In genomic region chr5:113771213-113772162, GRCm38 (mm10) we compare ENCODE assay signal across 8 mouse cellular contexts. TPM values are rescaled to one million over a fixed set of nuclear protein-coding genes. Genes with fewer than 3 reads are reported as not detected.
DNase-seq lines count a peak whose midpoint lies in the region; ATAC-seq and TF ChIP-seq lines count a peak whose summit lies in the region.

No protein-coding gene starts in this region.

- H3K4me1 ChIP-seq in hindbrain, postnatal 0 days (ENCODE audit: insufficient read depth, low read length) = peaks cover 12% of the 10 kb centered on the region

- H3K27me3 ChIP-seq in hindbrain, postnatal 0 days (ENCODE audit: insufficient read depth, low read length) = no peaks in the 10 kb centered on the region

- intact Hi-C loops in gastrocnemius, adult 2 months (cut with DNase I) = loop anchor here (2.0 to 5.0 kb wide), 2 partner anchors 35 to 181 kb away; no protein-coding TSS in a partner anchor
- intact Hi-C loops in left cerebral cortex, adult 2 months (cut with DNase I) = loop anchor here (2.0 kb wide), 3 partner anchors 35 to 183 kb away; no protein-coding TSS in a partner anchor

- H3K9me3 ChIP-seq in hindbrain, postnatal 0 days (ENCODE audit: low read length) = no peaks in the 10 kb centered on the region

- peak overlapping the region; percentile 100 for H3K27ac ChIP-seq in gastrocnemius, adult 2 months
- H3K27ac ChIP-seq in hindbrain, postnatal 0 days = peak overlapping the region; percentile 95
- peak overlapping the region; percentile 100 for H3K27ac ChIP-seq in left cerebral cortex, adult 2 months

- H3K4me3 ChIP-seq in gastrocnemius, adult 2 months = peak overlapping the region; percentile 92
- H3K4me3 ChIP-seq in hindbrain, postnatal 0 days (ENCODE audit: low read length) = peak overlapping the region; percentile 80
- peak overlapping the region; percentile 99 for H3K4me3 ChIP-seq in left cerebral cortex, adult 2 months

- WGBS in hindbrain, postnatal 0 days = under 1% methylated on average over 85 of the region's 97 CpGs

- DNase-seq in gastrocnemius, adult 2 months = peak; percentile 90
- peak; percentile 94 for DNase-seq in hindbrain, postnatal 0 days (ENCODE audit: low spot score)
- peak; percentile 80 to 82 for DNase-seq in left cerebral cortex, adult 2 months (ENCODE audit: extremely low spot score in 1 of 2, low spot score in 2 of 2)
- DNase-seq in right cerebral cortex, adult 2 months (ENCODE audit: low spot score in 2 of 2) = peak; percentile 92
- peak; percentile 81 to 83 for DNase-seq in urinary bladder, postnatal 36 days (ENCODE audit: low spot score in 2 of 2)

- peaks cover 21% of the 10 kb centered on the region for H3K36me3 ChIP-seq in hindbrain, postnatal 0 days (ENCODE audit: insufficient read depth, low read length)

- peak; percentile 65 for ATAC-seq in activated CD4-positive, CD25-positive, alpha-beta regulatory T cell, adult 4 months
- peak; percentile 71 for ATAC-seq in common myeloid progenitor, adult 5-6 weeks (replicated peaks; ENCODE audit: low read depth, poor library complexity, severe bottlenecking)
- ATAC-seq in hindbrain, postnatal 0 days = peak; percentile 86
- peak; percentile 64 for ATAC-seq in megakaryocyte, adult 5-6 weeks (ENCODE audit: poor library complexity, severe bottlenecking)

- H3K9ac ChIP-seq in hindbrain, postnatal 0 days (replicated peaks; ENCODE audit: low read length) = peak overlapping the region; percentile 85

- peak overlapping the region; percentile 94 for H3K4me2 ChIP-seq in hindbrain, postnatal 0 days (ENCODE audit: low read depth, low read length)

- no peak for TF ChIP-seq CTCF in gastrocnemius, adult 2 months (IDR thresholded peaks at IDR 0.05)
- TF ChIP-seq CTCF in hindbrain, postnatal 0 days (IDR thresholded peaks at IDR 0.05; ENCODE audit: low read depth) = 0 out of 2 replicates have a peak, but pooled peaks have one; percentile 1
- TF ChIP-seq CTCF in left cerebral cortex, adult 2 months (IDR thresholded peaks at IDR 0.05) = no peak

RNA-seq across cellular contexts. Expression of gene Sart3, which starts 0.8 kb away (rescaled TPM):
- polyA plus RNA-seq in activated CD4-positive, CD25-positive, alpha-beta regulatory T cell, adult 4 months (2017; shearing (Covaris generic)) = 10 to 100 TPM in 1 of 2 experiments, 1 to 10 TPM in 1; 8.0 to 18.9 TPM
- total RNA-seq in common myeloid progenitor, adult 5-6 weeks (2017) = 45.7 and 62.7 TPM in 2 replicates
- total RNA-seq in gastrocnemius, adult 2 months (2021) = 1 to 10 TPM; 8.0 to 9.2 TPM
- 34.7 and 45.6 TPM in 2 replicates for total RNA-seq in hindbrain, postnatal 0 days (2014; rRNA removed)
- polyA plus RNA-seq in hindbrain, postnatal 0 days (2015; fragmentation: Nextera tagmentation; extraction: Ambion mirVana) = 24.8 and 26.4 TPM in 2 replicates
- 10 to 100 TPM; 41.8 to 47.3 TPM for total RNA-seq in left cerebral cortex, adult 2 months (2021)
- 9.9 and 11.9 TPM in 2 replicates for total RNA-seq in megakaryocyte, adult 5-6 weeks (2015)
- total RNA-seq in megakaryocyte, adult 5-6 weeks (2017) = 26.1 and 28.3 TPM in 2 replicates

RNA-seq across cellular contexts. Expression of gene Iscu, which starts 1.1 kb away (rescaled TPM):
- polyA plus RNA-seq in activated CD4-positive, CD25-positive, alpha-beta regulatory T cell, adult 4 months (2017; shearing (Covaris generic)) = 10 to 100 TPM; 23.8 to 24.5 TPM
- 78.7 and 91.1 TPM in 2 replicates for total RNA-seq in common myeloid progenitor, adult 5-6 weeks (2017)
- total RNA-seq in gastrocnemius, adult 2 months (2021) = 100 to 1,000 TPM; 142 to 160 TPM
- total RNA-seq in hindbrain, postnatal 0 days (2014; rRNA removed) = 53.5 and 77.9 TPM in 2 replicates
- polyA plus RNA-seq in hindbrain, postnatal 0 days (2015; fragmentation: Nextera tagmentation; extraction: Ambion mirVana) = 111 and 122 TPM in 2 replicates
- total RNA-seq in left cerebral cortex, adult 2 months (2021) = 100 to 1,000 TPM; 125 to 128 TPM
- total RNA-seq in megakaryocyte, adult 5-6 weeks (2015) = 107 and 114 TPM in 2 replicates
- total RNA-seq in megakaryocyte, adult 5-6 weeks (2017) = 80.8 and 95.5 TPM in 2 replicates

RNA-seq across cellular contexts. Expression of gene Tmem119, which starts 28.8 kb away (rescaled TPM):
- polyA plus RNA-seq in activated CD4-positive, CD25-positive, alpha-beta regulatory T cell, adult 4 months (2017; shearing (Covaris generic)) = not detected
- 2.7 and 3.6 TPM in 2 replicates for total RNA-seq in common myeloid progenitor, adult 5-6 weeks (2017)
- 1 to 10 TPM in 1 of 2 experiments, under 1 TPM in 1; 0.46 to 2.4 TPM for total RNA-seq in gastrocnemius, adult 2 months (2021)
- 5.2 and 9.2 TPM in 2 replicates for total RNA-seq in hindbrain, postnatal 0 days (2014; rRNA removed)
- polyA plus RNA-seq in hindbrain, postnatal 0 days (2015; fragmentation: Nextera tagmentation; extraction: Ambion mirVana) = 7.3 and 7.6 TPM in 2 replicates
- 10 to 100 TPM; 21.0 to 25.3 TPM for total RNA-seq in left cerebral cortex, adult 2 months (2021)
- total RNA-seq in megakaryocyte, adult 5-6 weeks (2015) = 1.9 and 2.8 TPM in 2 replicates
- total RNA-seq in megakaryocyte, adult 5-6 weeks (2017) = 2.3 and 3.2 TPM in 2 replicates

RNA-seq across cellular contexts. Expression of gene Ficd, which starts 35.9 kb away (rescaled TPM):
- 1 to 10 TPM; 3.3 to 5.2 TPM for polyA plus RNA-seq in activated CD4-positive, CD25-positive, alpha-beta regulatory T cell, adult 4 months (2017; shearing (Covaris generic))
- total RNA-seq in common myeloid progenitor, adult 5-6 weeks (2017) = 0.50 and 0.58 TPM in 2 replicates
- total RNA-seq in gastrocnemius, adult 2 months (2021) = 1 to 10 TPM; 7.1 to 7.8 TPM
- total RNA-seq in hindbrain, postnatal 0 days (2014; rRNA removed) = 11.7 and 12.0 TPM in 2 replicates
- 8.6 and 8.7 TPM in 2 replicates for polyA plus RNA-seq in hindbrain, postnatal 0 days (2015; fragmentation: Nextera tagmentation; extraction: Ambion mirVana)
- total RNA-seq in left cerebral cortex, adult 2 months (2021) = 10 to 100 TPM; 11.1 to 11.3 TPM
- total RNA-seq in megakaryocyte, adult 5-6 weeks (2015) = 3.9 and 4.2 TPM in 2 replicates
- 2.5 and 2.8 TPM in 2 replicates for total RNA-seq in megakaryocyte, adult 5-6 weeks (2017)

RNA-seq across cellular contexts. Expression of gene 1700069L16Rik, which starts 46.9 kb away (rescaled TPM):
- polyA plus RNA-seq in activated CD4-positive, CD25-positive, alpha-beta regulatory T cell, adult 4 months (2017; shearing (Covaris generic)) = not detected
- total RNA-seq in common myeloid progenitor, adult 5-6 weeks (2017) = not detected in 2 replicates
- not detected for total RNA-seq in gastrocnemius, adult 2 months (2021)
- total RNA-seq in hindbrain, postnatal 0 days (2014; rRNA removed) = not detected in 2 replicates
- not detected in 2 replicates for polyA plus RNA-seq in hindbrain, postnatal 0 days (2015; fragmentation: Nextera tagmentation; extraction: Ambion mirVana)
- not detected for total RNA-seq in left cerebral cortex, adult 2 months (2021)
- total RNA-seq in megakaryocyte, adult 5-6 weeks (2015) = not detected in 2 replicates
- not detected in 2 replicates for total RNA-seq in megakaryocyte, adult 5-6 weeks (2017)

Comparison
In these comparisons a context has a peak if more than half of its experiments do, and no peak if none do; other contexts are left out.
1. Peak in every context shown above with its lines: DNase-seq, ATAC-seq, H3K4me3 ChIP-seq and H3K27ac ChIP-seq.